Mouse (Mus musculus) gastrocnemius, postnatal 36 days (tissue): ENCODE measurements around the gene Lmo2. TPM values are rescaled to one million over a fixed set of nuclear protein-coding genes. Genes with fewer than 3 reads are reported as not detected.

Source experiments
- DNase-seq, 2 experiments: peaks; one replicate each; pipeline ENCODE4 v3.0.0; 2022
- intact Hi-C: fragments of 180-260 bp; cut with DNase I; formaldehyde crosslinking; loops from one replicate; pipeline ENCODE4 v1.15.1; 2025
- total RNA-seq, 2 experiments: library from RNA; stranded (reverse); gene quantifications; 2 replicates each; pipeline ENCODE4 v1.2.3; 2021

The Lmo2 gene
- total RNA-seq, 2 experiments from 2014 or later, result 5.3 to 5.4 TPM

- intact Hi-C loops, result no loop called here
- DNase-seq, result peak; percentile 80 to 82
Observed at GRCm38 (mm10) chr2:104027458-104028138, 69.8 kb downstream of the Lmo2 start, which contains the start of gene Fbxo3. TSS of gene Fbxo3 (plus strand) at chr2:104027721.

DNA sequence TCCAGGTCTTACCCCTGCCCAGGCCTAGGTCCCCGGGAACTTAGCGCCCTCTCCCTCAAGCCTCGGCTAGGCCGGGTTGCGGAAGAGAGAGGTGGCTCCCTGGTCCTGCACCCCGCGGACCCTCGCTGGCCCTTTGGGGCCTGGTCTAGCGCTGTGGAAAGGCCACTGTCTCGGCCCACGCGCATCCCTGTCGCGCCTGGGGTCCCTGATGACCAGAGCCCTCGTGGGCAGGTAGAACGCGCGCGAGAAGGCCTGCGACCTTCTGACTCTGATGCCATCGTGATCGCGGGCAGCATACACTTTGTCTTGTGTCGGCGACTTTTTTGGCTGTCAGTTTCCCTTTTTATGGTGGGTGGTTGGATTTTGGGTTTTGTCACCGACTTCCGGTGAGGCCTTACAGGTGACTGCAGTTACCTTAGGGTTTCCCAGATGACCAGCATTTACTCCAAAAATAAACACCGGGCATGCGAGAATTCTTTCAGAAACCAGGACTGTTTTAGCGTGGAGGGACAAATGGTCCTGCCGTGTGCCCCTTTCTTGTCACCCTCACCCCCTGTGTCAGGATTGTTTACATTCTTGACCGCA lies 70.4 kb downstream of the Lmo2 start, which contains the start of gene 4931422A03Rik:
Gene 4931422A03Rik (minus strand): TSS at position 223 of the 585 bp plus-strand sequence.
- DNase-seq, result peak in 1 of 2 experiments; percentile 8
- intact Hi-C loops, result no loop called here

DNA sequence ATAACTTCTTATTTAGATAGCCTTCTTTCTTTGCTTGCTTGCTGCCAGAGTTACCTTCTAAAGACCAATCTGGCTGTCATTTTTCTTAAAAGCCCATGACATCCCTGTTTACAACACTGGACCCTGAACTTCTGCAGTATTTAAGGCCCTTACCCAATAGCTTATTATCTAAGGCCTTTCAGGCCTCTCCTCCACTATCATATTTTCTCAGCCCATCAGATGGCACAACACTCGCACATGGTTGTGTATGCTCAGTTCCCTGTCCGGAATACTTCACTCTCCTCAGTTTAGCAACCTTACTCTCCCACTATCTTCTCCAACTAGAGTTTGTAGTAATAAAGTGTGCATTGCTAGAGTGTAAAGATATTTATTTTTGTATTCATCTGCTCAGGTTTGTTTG lies 71.3 kb downstream of the Lmo2 start:
- DNase-seq, result no peak
- intact Hi-C loops, result no loop called here

GRCm38 (mm10) chr2:104030381-104030780 lies 72.6 kb downstream of the Lmo2 start:
- intact Hi-C loops, result loop anchor here (10.0 kb wide), 3 partner anchors 94 to 554 kb away; partner anchors contain the start of gene A930018P22Rik

More at GRCm38 (mm10) chr2:104030381-104030780, 72.6 kb downstream of the Lmo2 start:
- DNase-seq, result no peak

Other genes with a start within 250 kb of the Lmo2 start
- gene Nat10, start 196.7 kb upstream of the Lmo2 start, total RNA-seq, result 10 to 100 TPM; 12.4 to 17.7 TPM
- gene Caprin1, start 160.3 kb upstream of the Lmo2 start, total RNA-seq, result 10 to 100 TPM; 91.5 to 99.0 TPM
- gene Fbxo3, start 69.7 kb downstream of the Lmo2 start, total RNA-seq, result 10 to 100 TPM; 47.6 to 53.0 TPM
- gene 4931422A03Rik, start 70.4 kb downstream of the Lmo2 start, total RNA-seq, result not detected
- under 1 TPM; 0.25 to 0.26 TPM for gene Gm10912, start 107.8 kb downstream of the Lmo2 start, total RNA-seq
- not detected for gene Gm10799, start 110.6 kb downstream of the Lmo2 start, total RNA-seq
- gene Cd59b, start 111.9 kb downstream of the Lmo2 start, total RNA-seq, result 1 to 10 TPM; 1.6 to 2.9 TPM
- 10 to 100 TPM; 19.7 to 22.2 TPM for gene Cd59a, start 137.8 kb downstream of the Lmo2 start, total RNA-seq
- gene A930018P22Rik, start 164.8 kb downstream of the Lmo2 start, total RNA-seq, result under 1 TPM; 0.43 to 0.54 TPM